Mouse (Mus musculus) intestine, embryonic 15.5 days (tissue): ENCODE measurements around the gene Osbpl6. TPM values are rescaled to one million over a fixed set of nuclear protein-coding genes. Genes with fewer than 3 reads are reported as not detected.

Source experiments
- ATAC-seq: fragments of 200-750 bp; cut with Nextera tagmentation; 2 replicates; pipeline ENCODE4 v1.8.0; 2017; ENCODE audit warnings: moderate TSS enrichment, moderate library complexity
- H3K27ac ChIP-seq: fragments of 300-500 bp; sonication (generic); 2 replicates; pipeline ENCODE4 v1.5.1; 2015; ENCODE audit warnings: mild to moderate bottlenecking, inconsistent platforms
- H3K27me3 ChIP-seq: fragments of 300-500 bp; sonication (generic); replicated peaks from 2 replicates; pipeline ENCODE4 v1.6.1; 2015; ENCODE audit warnings: inconsistent platforms
- H3K36me3 ChIP-seq: fragments of 300-500 bp; sonication (generic); 2 replicates; pipeline ENCODE4 v1.6.1; 2015; ENCODE audit warnings: inconsistent platforms
- H3K4me1 ChIP-seq: fragments of 300-500 bp; sonication (generic); replicated peaks from 2 replicates; pipeline ENCODE4 v1.6.1; 2015; ENCODE audit warnings: inconsistent platforms
- H3K4me2 ChIP-seq: fragments of 300-500 bp; sonication (generic); replicated peaks from 2 replicates; pipeline ENCODE4 v1.6.1; 2015; ENCODE audit warnings: mild to moderate bottlenecking, inconsistent platforms
- H3K4me3 ChIP-seq: fragments of 300-500 bp; sonication (generic); replicated peaks from 2 replicates; pipeline ENCODE4 v1.5.1; 2015; ENCODE audit warnings: inconsistent platforms
- H3K9ac ChIP-seq: fragments of 300-500 bp; sonication (generic); 2 replicates; pipeline ENCODE4 v1.6.1; 2015; ENCODE audit warnings: inconsistent platforms
- H3K9me3 ChIP-seq: fragments of 300-500 bp; sonication (generic); 2 replicates; pipeline ENCODE4 v1.6.1; 2016; ENCODE audit warnings: inconsistent platforms
- WGBS: fragments of 180-500 bp; shearing (Covaris S2); methylation state at CpG from one replicate; pipeline ENCODE4 v1.1.7; 2015; 5-methylcytosine and 5-hydroxymethylcytosine counted together
- polyA plus RNA-seq: library from polyadenylated mRNA; unstranded; fragments of >200 nt; fragmentation: Nextera tagmentation; extraction: Ambion mirVana; gene quantifications from 2 replicates; pipeline ENCODE4 v1.2.1, GENCODE M21; 2015

The Osbpl6 gene
- polyA plus RNA-seq, 1 experiment from 2014 or later, result 11.2 TPM

DNA sequence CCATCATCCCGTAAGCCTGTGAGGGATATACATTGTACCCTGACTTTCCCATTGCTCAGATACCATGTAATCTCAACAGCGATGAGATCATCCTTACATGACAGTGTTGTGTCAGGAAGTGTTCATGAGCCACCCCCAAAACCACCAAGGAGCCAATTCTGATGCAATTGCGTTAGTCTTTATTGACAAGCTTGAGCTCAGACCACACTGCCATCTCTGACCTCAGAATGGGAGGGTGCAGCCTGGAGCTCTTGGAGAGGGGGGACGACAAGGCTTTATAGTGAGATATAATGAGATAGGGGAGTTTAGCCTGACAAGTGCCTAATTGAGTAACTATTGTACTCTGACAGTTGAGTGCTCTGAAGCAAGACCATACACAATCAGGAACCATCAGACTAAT, 82.5 kb downstream of the Osbpl6 start:
- 82% methylated on average over 4 of the region's 4 CpGs for WGBS

GRCm38 (mm10) chr2:76490198-76490597, 83.9 kb downstream of the Osbpl6 start:
- Histone ChIP-seq H3K4me3 (no peak overlapping the region), H3K36me3 (no peaks in the 10 kb centered on the region), H3K27ac (no peak overlapping the region), H3K27me3 (no peaks in the 10 kb centered on the region), H3K4me1 (no peaks in the 10 kb centered on the region), H3K4me2 (no peak overlapping the region), H3K9ac (no peak overlapping the region), H3K9me3 (no peaks in the 10 kb centered on the region)
- no peak for ATAC-seq
- WGBS, result 90% methylated on average over 8 of the region's 8 CpGs

More for the DNA sequence above, 82.5 kb downstream of the Osbpl6 start:
- ATAC-seq, result no peak
- H3K27me3 ChIP-seq, result no peaks in the 10 kb centered on the region
- no peak overlapping the region for H3K4me3 ChIP-seq
- no peak overlapping the region for H3K4me2 ChIP-seq
- no peaks in the 10 kb centered on the region for H3K9me3 ChIP-seq
- H3K9ac ChIP-seq, result no peak overlapping the region
- no peaks in the 10 kb centered on the region for H3K4me1 ChIP-seq
- H3K27ac ChIP-seq, result no peak overlapping the region
- no peaks in the 10 kb centered on the region for H3K36me3 ChIP-seq

DNA sequence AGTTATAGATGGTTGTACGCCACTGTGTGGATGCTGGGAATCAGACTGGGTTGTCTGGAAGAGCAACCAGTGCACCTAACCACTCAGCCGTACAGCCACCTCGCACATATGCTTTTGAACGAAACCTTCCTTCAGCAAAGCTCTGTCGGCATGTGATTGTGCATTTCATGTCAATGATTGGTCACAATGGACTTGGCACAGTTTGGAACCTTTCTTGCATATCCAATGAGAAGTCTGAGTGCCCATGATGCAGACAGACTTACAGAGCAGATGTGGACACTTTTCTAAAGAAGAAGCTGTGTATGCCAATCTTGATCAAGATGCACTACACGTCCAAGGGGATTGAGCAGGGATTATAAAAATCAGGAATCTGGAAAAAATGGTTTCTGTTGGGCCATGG, 85.1 kb downstream of the Osbpl6 start:
- Histone ChIP-seq H3K36me3 (no peaks in the 10 kb centered on the region), H3K27ac (no peak overlapping the region)

DNA sequence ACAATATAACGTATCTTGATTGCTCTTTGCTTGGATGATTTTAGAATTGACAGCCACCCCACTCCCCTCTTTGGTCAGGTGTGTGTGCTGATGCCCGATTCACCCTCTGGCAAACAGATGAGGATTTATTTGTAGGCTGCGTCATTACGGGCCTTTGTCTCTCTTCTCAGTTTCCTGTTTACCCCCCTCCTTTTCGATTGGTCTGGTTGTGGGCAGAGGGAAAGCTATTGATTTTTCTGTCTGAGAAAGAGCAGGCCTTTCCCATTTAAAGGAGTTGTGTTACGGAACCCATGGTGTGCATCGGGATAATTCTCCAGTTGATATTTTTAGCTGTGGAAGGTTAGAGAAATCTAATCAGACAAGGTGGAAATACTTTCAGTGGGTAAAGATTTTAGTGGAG, 85.9 kb downstream of the Osbpl6 start:
- no peak overlapping the region for H3K4me2 ChIP-seq
- H3K27ac ChIP-seq, result no peak overlapping the region
- no peak overlapping the region for H3K4me3 ChIP-seq
- 36% methylated on average over 7 of the region's 7 CpGs for WGBS
- no peak overlapping the region for H3K9ac ChIP-seq
- no peaks in the 10 kb centered on the region for H3K4me1 ChIP-seq
- H3K27me3 ChIP-seq, result no peaks in the 10 kb centered on the region
- H3K36me3 ChIP-seq, result no peaks in the 10 kb centered on the region
- no peak for ATAC-seq
- no peaks in the 10 kb centered on the region for H3K9me3 ChIP-seq

More for the DNA sequence above, 85.1 kb downstream of the Osbpl6 start:
- no peak overlapping the region for H3K4me3 ChIP-seq
- no peaks in the 10 kb centered on the region for H3K27me3 ChIP-seq
- H3K4me1 ChIP-seq, result no peaks in the 10 kb centered on the region
- H3K9ac ChIP-seq, result no peak overlapping the region
- no peaks in the 10 kb centered on the region for H3K9me3 ChIP-seq
- 91% methylated on average over 6 of the region's 6 CpGs for WGBS
- H3K4me2 ChIP-seq, result no peak overlapping the region
- ATAC-seq, result no peak

DNA sequence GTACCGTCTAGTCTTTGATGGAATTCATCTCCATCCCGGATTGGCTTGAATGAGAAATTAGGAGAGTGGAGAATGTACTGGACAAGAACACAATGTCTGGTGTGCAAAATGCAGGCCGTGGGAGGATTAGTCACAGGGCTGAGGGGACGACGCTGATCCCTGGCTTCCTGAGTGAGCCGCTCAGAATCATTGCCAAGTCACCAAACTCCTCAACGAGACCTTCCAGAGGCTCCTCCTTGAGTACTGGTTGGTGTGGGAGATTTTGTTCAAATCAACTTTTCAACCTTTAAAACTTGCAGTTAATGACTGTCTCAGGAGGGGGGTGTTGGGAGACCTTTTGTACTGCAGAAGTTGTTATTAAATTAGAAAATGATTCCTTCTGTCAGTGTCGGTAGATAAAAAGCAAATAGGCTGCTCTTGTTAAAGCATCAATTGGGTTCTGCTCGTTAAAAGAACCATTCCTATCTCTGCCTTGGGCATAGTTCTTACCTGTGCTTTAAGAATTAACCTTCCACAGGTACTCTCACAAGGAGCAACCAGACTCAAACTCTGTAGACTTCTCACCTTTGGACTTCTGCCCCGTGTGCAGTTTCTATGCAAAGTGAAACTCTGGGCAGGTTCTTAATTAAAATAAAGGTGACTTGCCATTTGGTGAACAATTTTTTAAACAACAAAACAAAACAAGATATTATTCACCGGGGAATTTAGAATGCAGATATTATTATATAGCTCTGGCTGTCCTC, 89.9 kb downstream of the Osbpl6 start:
- Histone ChIP-seq H3K4me3 (no peak overlapping the region), H3K4me1 (no peaks in the 10 kb centered on the region), H3K4me2 (no peak overlapping the region), H3K9me3 (no peaks in the 10 kb centered on the region), H3K27me3 (no peaks in the 10 kb centered on the region), H3K9ac (no peak overlapping the region), H3K36me3 (no peaks in the 10 kb centered on the region), H3K27ac (no peak overlapping the region)
- ATAC-seq, result peak; percentile 60; the same call in 1 of the 2 replicates
- 83% methylated on average over 11 of the region's 11 CpGs for WGBS

GRCm38 (mm10) chr2:76496749-76497140, 90.4 kb downstream of the Osbpl6 start:
- 72% methylated on average over 4 of the region's 4 CpGs for WGBS
- Histone ChIP-seq H3K4me3 (no peak overlapping the region), H3K27ac (no peak overlapping the region), H3K36me3 (no peaks in the 10 kb centered on the region), H3K27me3 (no peaks in the 10 kb centered on the region), H3K4me2 (no peak overlapping the region), H3K4me1 (no peaks in the 10 kb centered on the region), H3K9me3 (no peaks in the 10 kb centered on the region), H3K9ac (no peak overlapping the region)
- 0 out of 2 replicates have a peak, but pooled peaks have one; percentile 32 for ATAC-seq

DNA sequence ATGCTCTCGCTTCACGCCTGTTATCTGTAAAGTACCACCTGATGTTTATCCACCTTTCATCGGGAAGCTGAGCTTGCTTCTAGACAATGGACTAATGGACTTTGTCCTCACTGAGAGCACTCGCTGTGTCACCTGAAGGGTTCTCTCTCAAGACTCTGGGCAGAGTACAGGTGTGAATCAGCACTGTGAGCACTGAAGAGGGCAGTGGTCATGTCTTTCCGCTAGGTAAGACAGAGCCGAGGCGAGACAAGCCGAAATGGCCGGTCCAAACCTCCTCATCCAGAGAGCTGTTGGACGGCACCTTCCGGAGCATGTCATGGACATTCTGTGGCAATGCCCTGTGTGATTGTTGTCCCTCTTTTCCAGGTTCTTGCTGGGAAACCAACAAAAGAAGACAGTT, 92.6 kb downstream of the Osbpl6 start:
- 79% methylated on average over 11 of the region's 11 CpGs for WGBS
- no peaks in the 10 kb centered on the region for H3K9me3 ChIP-seq

GRCm38 (mm10) chr2:76504122-76504839, 98.0 kb downstream of the Osbpl6 start:
- Histone ChIP-seq H3K27me3 (no peaks in the 10 kb centered on the region), H3K36me3 (no peaks in the 10 kb centered on the region), H3K9ac (no peak overlapping the region), H3K4me2 (no peak overlapping the region), H3K27ac (no peak overlapping the region), H3K4me1 (no peaks in the 10 kb centered on the region), H3K9me3 (no peaks in the 10 kb centered on the region), H3K4me3 (no peak overlapping the region)
- peak; percentile 49; the same call in 1 of the 2 replicates for ATAC-seq
- 42% methylated on average over 12 of the region's 12 CpGs for WGBS

More for the DNA sequence above, 92.6 kb downstream of the Osbpl6 start:
- Histone ChIP-seq H3K9ac (no peak overlapping the region), H3K4me3 (no peak overlapping the region), H3K27me3 (no peaks in the 10 kb centered on the region), H3K4me2 (no peak overlapping the region), H3K36me3 (no peaks in the 10 kb centered on the region), H3K27ac (no peak overlapping the region), H3K4me1 (no peaks in the 10 kb centered on the region)
- peak; percentile 81 for ATAC-seq

GRCm38 (mm10) chr2:76504989-76505388, 98.7 kb downstream of the Osbpl6 start:
- Histone ChIP-seq H3K27me3 (no peaks in the 10 kb centered on the region), H3K4me3 (no peak overlapping the region), H3K9me3 (no peaks in the 10 kb centered on the region), H3K9ac (no peak overlapping the region), H3K4me2 (no peak overlapping the region), H3K36me3 (no peaks in the 10 kb centered on the region), H3K4me1 (no peaks in the 10 kb centered on the region), H3K27ac (no peak overlapping the region)
- WGBS, result 77% methylated on average over 2 of the region's 2 CpGs
- ATAC-seq, result no peak

- no peak for ATAC-seq
- H3K27me3 ChIP-seq, result no peaks in the 10 kb centered on the region
- H3K9ac ChIP-seq, result no peak overlapping the region
- H3K4me3 ChIP-seq, result no peak overlapping the region
- WGBS, result 84% methylated on average over 8 of the region's 8 CpGs
- no peak overlapping the region for H3K4me2 ChIP-seq
- no peaks in the 10 kb centered on the region for H3K4me1 ChIP-seq
- H3K27ac ChIP-seq, result no peak overlapping the region
- H3K36me3 ChIP-seq, result no peaks in the 10 kb centered on the region
- no peaks in the 10 kb centered on the region for H3K9me3 ChIP-seq
Measured at GRCm38 (mm10) chr2:76511281-76511721, 105.0 kb downstream of the Osbpl6 start.

- Histone ChIP-seq H3K4me3 (no peak overlapping the region), H3K9me3 (no peaks in the 10 kb centered on the region), H3K36me3 (no peaks in the 10 kb centered on the region), H3K27ac (no peak overlapping the region), H3K4me1 (no peaks in the 10 kb centered on the region), H3K27me3 (no peaks in the 10 kb centered on the region), H3K4me2 (no peak overlapping the region), H3K9ac (no peak overlapping the region)
- peak; percentile 78 for ATAC-seq
- 90% methylated on average over 6 of the region's 6 CpGs for WGBS
Measured at GRCm38 (mm10) chr2:76512133-76512532, 105.8 kb downstream of the Osbpl6 start.

DNA sequence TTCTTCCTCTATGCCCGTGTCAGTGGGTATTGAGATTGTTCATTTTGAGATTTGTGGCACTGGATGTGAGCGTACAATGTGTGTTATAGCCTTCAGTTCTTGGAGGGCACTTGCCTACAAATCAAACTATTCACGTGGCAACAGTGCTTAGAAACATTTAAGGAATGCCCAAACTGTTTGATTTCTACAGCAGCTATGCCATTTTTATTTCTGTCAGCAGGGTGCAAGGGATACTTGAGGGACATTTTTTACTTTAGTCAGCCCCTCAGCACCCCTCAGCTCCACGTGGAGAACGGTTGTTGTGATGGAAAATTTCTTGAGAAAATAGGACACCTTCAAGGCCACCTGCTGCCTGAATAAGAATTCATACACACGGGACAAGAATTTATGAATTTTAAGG, 106.6 kb downstream of the Osbpl6 start:
- H3K27ac ChIP-seq, result no peak overlapping the region
- WGBS, result 68% methylated on average over 6 of the region's 6 CpGs
- H3K9me3 ChIP-seq, result no peaks in the 10 kb centered on the region

More for the DNA sequence above, 106.6 kb downstream of the Osbpl6 start:
- Histone ChIP-seq H3K9ac (no peak overlapping the region), H3K27me3 (no peaks in the 10 kb centered on the region), H3K4me3 (no peak overlapping the region), H3K36me3 (no peaks in the 10 kb centered on the region), H3K4me1 (no peaks in the 10 kb centered on the region), H3K4me2 (no peak overlapping the region)
- ATAC-seq, result no peak
